Mouse (Mus musculus): ENCODE measurements around the gene Chst2. TPM values are rescaled to one million over a fixed set of nuclear protein-coding genes. Genes with fewer than 3 reads are reported as not detected.

The Chst2 gene
- total and polyA plus RNA-seq, 2 experiments from 2014 or later = 0.93 to 2.8 TPM

DNA sequence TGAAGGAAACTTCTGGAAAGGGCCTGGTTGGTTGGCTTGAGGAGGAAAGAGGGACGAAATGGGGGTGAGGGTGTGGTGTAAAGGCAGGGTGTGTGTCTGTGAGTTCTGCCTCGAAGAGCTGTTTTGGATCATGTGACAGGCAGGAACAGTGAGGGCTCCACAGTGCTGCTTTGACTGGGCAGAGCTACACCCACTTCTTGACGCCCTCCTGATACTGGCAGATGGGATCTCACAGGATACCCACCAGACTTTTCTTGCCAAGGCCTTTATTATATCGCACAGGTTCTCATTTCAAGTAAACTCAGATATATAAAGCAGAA lies 29.7 kb upstream of the Chst2 start:
- DNase-seq (ENCODE audit: low spot score) (no peak), ATAC-seq (ENCODE audit: insufficient read depth, low read depth) (no peak)
- H3K4me1 ChIP-seq (ENCODE audit: control insufficient read depth, insufficient read depth) = no peaks in the 10 kb centered on the region
- H3K36me3 ChIP-seq (replicated peaks; ENCODE audit: control insufficient read depth, insufficient read depth, low read length) = no peaks in the 10 kb centered on the region
- H3K9ac ChIP-seq (replicated peaks; ENCODE audit: low read depth, low read length) = no peak overlapping the region
- no peak for TF ChIP-seq CTCF (IDR thresholded peaks at IDR 0.05; ENCODE audit: low read depth)
- no peak for TF ChIP-seq EP300 (IDR thresholded peaks at IDR 0.05; ENCODE audit: low read depth)
- H3K4me2 ChIP-seq (ENCODE audit: low read depth, low read length) = no peak overlapping the region
- no peak overlapping the region for H3K4me3 ChIP-seq (ENCODE audit: low read depth, low read length)
- 71% methylated on average over 4 of the region's 4 CpGs for WGBS
- no peaks in the 10 kb centered on the region for H3K27me3 ChIP-seq (ENCODE audit: control insufficient read depth, insufficient read depth, low read length)
- no peaks in the 10 kb centered on the region for H3K9me3 ChIP-seq (replicated peaks; ENCODE audit: control insufficient read depth, low read length)
- no peak overlapping the region for H3K27ac ChIP-seq (ENCODE audit: low read depth)

DNA sequence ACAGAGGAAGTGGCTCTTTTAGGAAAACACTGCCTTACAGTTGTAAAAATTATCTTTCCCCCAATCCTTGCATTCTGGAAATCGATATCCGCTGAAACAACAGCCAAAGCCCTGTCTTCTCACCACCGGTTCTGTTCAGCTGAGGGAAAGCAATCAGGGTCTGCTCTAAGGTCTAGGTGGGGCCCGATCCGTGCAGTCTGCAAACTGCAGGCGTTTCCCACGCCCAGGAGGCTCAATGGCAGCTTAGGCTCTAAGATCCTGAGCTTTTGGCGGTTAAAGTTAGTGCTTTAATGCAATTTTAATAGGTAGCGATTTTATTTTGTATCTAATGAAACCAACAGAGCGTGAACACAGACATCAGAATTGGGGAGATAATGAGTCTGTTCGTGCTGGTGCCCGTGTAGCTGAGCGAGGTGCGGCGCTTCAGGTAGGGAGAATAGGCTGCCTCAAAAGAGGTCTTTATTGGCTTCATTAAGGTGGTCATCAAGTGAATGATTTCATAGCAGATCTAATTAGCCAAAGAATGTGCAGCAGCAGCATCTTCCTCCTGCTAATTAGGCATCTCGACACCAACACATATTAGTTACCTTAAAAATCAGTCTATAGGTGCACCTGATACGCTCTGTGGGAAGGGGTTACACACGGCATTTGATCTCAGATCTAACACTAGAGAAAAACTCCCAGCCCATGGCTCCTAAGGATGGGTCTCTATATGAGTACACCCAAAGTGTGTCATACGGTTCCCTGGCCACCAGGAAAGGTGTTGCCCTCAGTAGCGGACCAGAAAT lies 29.2 kb upstream of the Chst2 start:
- WGBS = 76% methylated on average over 20 of the region's 20 CpGs
- TF ChIP-seq CTCF (IDR thresholded peaks at IDR 0.05; ENCODE audit: low read depth) (no peak), EP300 (IDR thresholded peaks at IDR 0.05; ENCODE audit: low read depth) (no peak)
- H3K36me3 ChIP-seq (replicated peaks; ENCODE audit: control insufficient read depth, insufficient read depth, low read length) = no peaks in the 10 kb centered on the region
- ATAC-seq (ENCODE audit: insufficient read depth, low read depth) = no peak
- H3K4me1 ChIP-seq (ENCODE audit: control insufficient read depth, insufficient read depth) = no peaks in the 10 kb centered on the region
- DNase-seq (ENCODE audit: low spot score) = no peak
- H3K9ac ChIP-seq (replicated peaks; ENCODE audit: low read depth, low read length) = no peak overlapping the region
- H3K9me3 ChIP-seq (replicated peaks; ENCODE audit: control insufficient read depth, low read length) = no peaks in the 10 kb centered on the region
- H3K27ac ChIP-seq (ENCODE audit: low read depth) = no peak overlapping the region
- H3K4me2 ChIP-seq (ENCODE audit: low read depth, low read length) = no peak overlapping the region
- no peaks in the 10 kb centered on the region for H3K27me3 ChIP-seq (ENCODE audit: control insufficient read depth, insufficient read depth, low read length)
- H3K4me3 ChIP-seq (ENCODE audit: low read depth, low read length) = no peak overlapping the region

DNA sequence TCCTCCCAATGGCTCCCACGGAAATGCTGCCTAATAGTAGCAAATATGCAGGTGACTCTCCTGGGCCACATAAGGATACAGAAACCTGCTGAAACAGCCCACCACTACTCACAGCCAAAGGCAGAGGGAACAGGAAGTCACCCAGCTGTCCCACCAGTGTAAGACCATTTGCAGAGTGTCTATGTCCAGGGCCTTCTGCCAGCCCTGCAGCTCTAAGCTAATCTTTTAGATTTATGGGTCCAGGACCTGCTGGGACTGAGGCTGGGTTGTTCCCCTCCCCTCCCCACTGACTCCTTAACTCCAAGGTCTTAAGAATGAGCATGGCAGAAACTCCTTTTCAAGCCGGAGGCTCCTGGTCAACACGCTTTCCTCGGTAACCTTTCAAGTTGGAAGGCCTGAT lies 21.8 kb upstream of the Chst2 start:
- Histone ChIP-seq H3K4me3 (ENCODE audit: low read depth, low read length) (no peak overlapping the region), H3K9me3 (replicated peaks; ENCODE audit: control insufficient read depth, low read length) (no peaks in the 10 kb centered on the region), H3K27me3 (ENCODE audit: control insufficient read depth, insufficient read depth, low read length) (no peaks in the 10 kb centered on the region), H3K36me3 (replicated peaks; ENCODE audit: control insufficient read depth, insufficient read depth, low read length) (no peaks in the 10 kb centered on the region), H3K9ac (replicated peaks; ENCODE audit: low read depth, low read length) (no peak overlapping the region), H3K4me1 (ENCODE audit: control insufficient read depth, insufficient read depth) (no peaks in the 10 kb centered on the region), H3K4me2 (ENCODE audit: low read depth, low read length) (no peak overlapping the region), H3K27ac (ENCODE audit: low read depth) (no peak overlapping the region)
- no peak for ATAC-seq (ENCODE audit: insufficient read depth, low read depth)
- DNase-seq (ENCODE audit: low spot score) = no peak
- WGBS = 80% methylated on average over 4 of the region's 4 CpGs
- TF ChIP-seq CTCF (IDR thresholded peaks at IDR 0.05; ENCODE audit: low read depth) = no peak

DNA sequence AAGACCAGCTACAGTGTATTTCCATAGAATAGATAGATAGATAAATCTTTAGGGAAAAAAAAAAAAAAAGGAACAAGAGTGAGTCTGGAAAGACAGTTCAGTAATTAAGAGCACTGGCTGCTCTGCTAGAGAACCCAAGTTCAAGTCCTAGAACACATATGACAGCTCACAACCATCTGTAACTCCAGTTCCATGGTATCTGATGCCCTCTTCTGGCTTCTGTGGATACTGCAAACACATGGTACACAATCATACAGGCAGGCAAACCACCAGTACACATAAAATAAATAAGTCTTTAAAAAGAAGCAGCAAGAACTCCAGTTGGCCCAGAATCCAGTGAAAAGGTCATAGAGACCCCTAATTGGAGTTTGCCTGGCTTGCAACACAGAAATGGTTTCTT lies 7.4 kb upstream of the Chst2 start:
- no peak overlapping the region for H3K9ac ChIP-seq (replicated peaks; ENCODE audit: low read depth, low read length)
- peaks cover 17% of the 10 kb centered on the region; the same call in 1 of the 2 replicates for H3K27me3 ChIP-seq (ENCODE audit: control insufficient read depth, insufficient read depth, low read length)
- H3K4me3 ChIP-seq (ENCODE audit: low read depth, low read length) = no peak overlapping the region
- no peak overlapping the region for H3K27ac ChIP-seq (ENCODE audit: low read depth)
- H3K4me1 ChIP-seq (ENCODE audit: control insufficient read depth, insufficient read depth) = no peaks in the 10 kb centered on the region
- ATAC-seq (ENCODE audit: insufficient read depth, low read depth) = no peak
- H3K4me2 ChIP-seq (ENCODE audit: low read depth, low read length) = no peak overlapping the region
- DNase-seq (ENCODE audit: low spot score) = no peak
- H3K36me3 ChIP-seq (replicated peaks; ENCODE audit: control insufficient read depth, insufficient read depth, low read length) = no peaks in the 10 kb centered on the region
- TF ChIP-seq CTCF (IDR thresholded peaks at IDR 0.05; ENCODE audit: low read depth) (no peak), EP300 (IDR thresholded peaks at IDR 0.05; ENCODE audit: low read depth) (no peak)
- H3K9me3 ChIP-seq (replicated peaks; ENCODE audit: control insufficient read depth, low read length) = peaks cover 4% of the 10 kb centered on the region; the same call in 1 of the 2 replicates

DNA sequence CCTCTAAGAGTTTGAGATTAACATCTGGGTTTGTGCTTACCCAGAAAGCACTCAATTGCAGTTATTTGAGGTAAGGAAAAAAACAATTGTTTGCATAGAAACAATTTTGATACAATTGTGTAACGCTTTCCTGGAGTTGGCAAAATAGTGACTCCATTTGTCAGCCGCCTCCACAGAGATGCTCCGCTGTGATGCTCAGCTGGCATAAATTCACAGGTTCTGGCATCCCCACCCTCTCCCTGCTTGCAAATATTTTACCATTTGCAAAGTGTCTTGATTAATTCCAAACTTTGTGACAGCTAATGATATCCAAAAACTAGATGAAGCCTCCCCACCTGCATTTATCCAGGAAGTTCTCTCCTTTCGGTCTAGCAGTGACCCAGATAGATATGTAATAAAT lies 5.5 kb upstream of the Chst2 start:
- H3K4me2 ChIP-seq (ENCODE audit: low read depth, low read length) = no peak overlapping the region
- no peak overlapping the region for H3K27ac ChIP-seq (ENCODE audit: low read depth)
- H3K9ac ChIP-seq (replicated peaks; ENCODE audit: low read depth, low read length) = no peak overlapping the region
- H3K4me3 ChIP-seq (ENCODE audit: low read depth, low read length) = no peak overlapping the region
- peaks cover 35% of the 10 kb centered on the region for H3K27me3 ChIP-seq (ENCODE audit: control insufficient read depth, insufficient read depth, low read length)
- ATAC-seq (ENCODE audit: insufficient read depth, low read depth) (no peak), DNase-seq (ENCODE audit: low spot score) (no peak)
- TF ChIP-seq CTCF (IDR thresholded peaks at IDR 0.05; ENCODE audit: low read depth) = no peak
- TF ChIP-seq EP300 (IDR thresholded peaks at IDR 0.05; ENCODE audit: low read depth) = no peak
- H3K36me3 ChIP-seq (replicated peaks; ENCODE audit: control insufficient read depth, insufficient read depth, low read length) = no peaks in the 10 kb centered on the region
- H3K4me1 ChIP-seq (ENCODE audit: control insufficient read depth, insufficient read depth) = 0 out of 2 replicates have a peak, but pooled peaks cover 3% of the 10 kb centered on the region
- 87% methylated on average over 4 of the region's 4 CpGs for WGBS
- H3K9me3 ChIP-seq (replicated peaks; ENCODE audit: control insufficient read depth, low read length) = peaks cover 4% of the 10 kb centered on the region; the same call in 1 of the 2 replicates

Data from heart, postnatal 0 days (tissue).